Mouse (Mus musculus): ENCODE results near the gene 6330409D20Rik.
A peak's percentile ranks its signal among the peaks of the same experiment; 100 is the strongest.

The 6330409D20Rik gene

GRCm38 (mm10) chr2:32724149-32724548 lies 16.7 kb downstream of the 6330409D20Rik start:
- DNase-seq (ENCODE audit: low read depth, low spot score), result no peak

GRCm38 (mm10) chr2:32722581-32722980 lies 18.2 kb downstream of the 6330409D20Rik start:
- no peak for DNase-seq (ENCODE audit: low read depth, low spot score)

- no peak for DNase-seq (ENCODE audit: low read depth, low spot score)
Measured at GRCm38 (mm10) chr2:32722046-32722445, 18.8 kb downstream of the 6330409D20Rik start.

- DNase-seq (ENCODE audit: low read depth, low spot score), result no peak
Measured at GRCm38 (mm10) chr2:32720681-32721229, 20.1 kb downstream of the 6330409D20Rik start, which contains the start of gene Sh2d3c. Gene Sh2d3c, plus strand, starts transcription at chr2:32721055.

GRCm38 (mm10) chr2:32720053-32720452 lies 20.8 kb downstream of the 6330409D20Rik start:
- DNase-seq (ENCODE audit: low read depth, low spot score), result no peak

- no peak for DNase-seq (ENCODE audit: low read depth, low spot score)
Measured at GRCm38 (mm10) chr2:32718761-32719160, 22.1 kb downstream of the 6330409D20Rik start.

GRCm38 (mm10) chr2:32714987-32715425 lies 25.8 kb downstream of the 6330409D20Rik start:
- no peak for DNase-seq (ENCODE audit: low read depth, low spot score)

GRCm38 (mm10) chr2:32714117-32714986 lies 26.5 kb downstream of the 6330409D20Rik start:
- no peak for DNase-seq (ENCODE audit: low read depth, low spot score)

GRCm38 (mm10) chr2:32712934-32713817 lies 27.6 kb downstream of the 6330409D20Rik start, which contains the start of gene Cdk9:
Gene Cdk9, minus strand, starts transcription at chr2:32713076.
- peak; percentile 82 for DNase-seq (ENCODE audit: low read depth, low spot score)

GRCm38 (mm10) chr2:32712586-32712933 lies 28.3 kb downstream of the 6330409D20Rik start:
- DNase-seq (ENCODE audit: low read depth, low spot score), result peak; percentile 74

GRCm38 (mm10) chr2:32712108-32712551 lies 28.7 kb downstream of the 6330409D20Rik start:
- peak; percentile 46 for DNase-seq (ENCODE audit: low read depth, low spot score)

GRCm38 (mm10) chr2:32711301-32712056 lies 29.3 kb downstream of the 6330409D20Rik start:
- DNase-seq (ENCODE audit: low read depth, low spot score), result no peak

- DNase-seq (ENCODE audit: low read depth, low spot score), result no peak
Measured at GRCm38 (mm10) chr2:32710425-32710824, 30.4 kb downstream of the 6330409D20Rik start.

GRCm38 (mm10) chr2:32709521-32710137 lies 31.2 kb downstream of the 6330409D20Rik start:
- DNase-seq (ENCODE audit: low read depth, low spot score), result no peak

GRCm38 (mm10) chr2:32708643-32709042 lies 32.2 kb downstream of the 6330409D20Rik start:
- peak; percentile 46 for DNase-seq (ENCODE audit: low read depth, low spot score)

GRCm38 (mm10) chr2:32706971-32707370 lies 33.8 kb downstream of the 6330409D20Rik start:
- no peak for DNase-seq (ENCODE audit: low read depth, low spot score)

GRCm38 (mm10) chr2:32705018-32705417 lies 35.8 kb downstream of the 6330409D20Rik start:
- no peak for DNase-seq (ENCODE audit: low read depth, low spot score)

GRCm38 (mm10) chr2:32704021-32704421 lies 36.8 kb downstream of the 6330409D20Rik start, which contains the start of gene Fpgs:
Gene Fpgs, minus strand, starts transcription at chr2:32704145.
- no peak for DNase-seq (ENCODE audit: low read depth, low spot score)

GRCm38 (mm10) chr2:32703046-32703445 lies 37.8 kb downstream of the 6330409D20Rik start:
- DNase-seq (ENCODE audit: low read depth, low spot score), result no peak

- DNase-seq (ENCODE audit: low read depth, low spot score), result no peak
Measured at GRCm38 (mm10) chr2:32700966-32701743, 39.7 kb downstream of the 6330409D20Rik start.
